In the genomic region with DNA sequence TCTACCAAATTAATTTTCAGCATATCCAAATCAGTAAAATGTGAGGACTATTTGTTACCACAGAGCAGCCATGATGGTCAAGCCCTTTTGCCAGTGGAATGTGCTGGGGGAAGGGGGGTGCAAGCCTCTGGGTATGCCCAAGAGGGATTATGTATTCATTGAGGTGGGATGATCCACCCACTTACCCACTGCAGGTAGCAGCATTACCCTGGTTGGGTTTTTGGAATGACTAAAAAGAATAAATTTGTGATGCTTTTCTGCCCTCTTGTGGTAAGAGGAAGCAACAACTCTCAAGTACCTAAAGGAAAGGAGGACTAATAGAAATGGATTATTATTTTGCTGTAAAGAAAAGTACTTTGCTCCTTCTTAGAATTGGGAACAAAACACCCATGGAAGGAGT, we compare ENCODE assay signal across 10 mouse cellular contexts.
DNase-seq lines count a peak whose midpoint lies in the region; ATAC-seq and TF ChIP-seq lines count a peak whose summit lies in the region.
"Had no signal": no experiment of that assay in that cellular context is flagged by ENCODE, and none has a peak within 500 bp of the region (broad histone marks: within the 10 kb centered on the region; RNA-seq: fewer than 3 reads in every experiment).

No protein-coding gene starts in this region.

- H3K9ac ChIP-seq in liver, postnatal 0 days (replicated peaks): no peak overlapping the region
- H3K9ac ChIP-seq in liver, embryonic 12.5 days: no peak overlapping the region

- no peak overlapping the region for H3K4me3 ChIP-seq in liver, postnatal 0 days (ENCODE audit: low read depth, low read length)
- no peak overlapping the region for H3K4me3 ChIP-seq in liver, embryonic 12.5 days

- H3K9me3 ChIP-seq in liver, postnatal 0 days (ENCODE audit: low read length): no peaks in the 10 kb centered on the region
- no peaks in the 10 kb centered on the region for H3K9me3 ChIP-seq in liver, embryonic 12.5 days (replicated peaks)

- TF ChIP-seq EP300 in liver, postnatal 0 days (IDR thresholded peaks at IDR 0.05; ENCODE audit: low read depth): no peak

- TF ChIP-seq CTCF in liver, postnatal 0 days (IDR thresholded peaks at IDR 0.05; ENCODE audit: low read depth): peak; percentile 60

- no peaks in the 10 kb centered on the region for H3K4me1 ChIP-seq in liver, postnatal 0 days (ENCODE audit: insufficient read depth)
- H3K4me1 ChIP-seq in liver, embryonic 12.5 days: no peaks in the 10 kb centered on the region

- ATAC-seq in liver, postnatal 0 days: no peak
- no peak for ATAC-seq in liver, embryonic 12.5 days
- peak; percentile 67 for ATAC-seq in common myeloid progenitor, adult 5-6 weeks (replicated peaks; ENCODE audit: low read depth, poor library complexity, severe bottlenecking)
- ATAC-seq in megakaryocyte-erythroid progenitor cell, adult 5-6 weeks (replicated peaks; ENCODE audit: low FRiP score, low TSS enrichment, poor library complexity, severe bottlenecking): peak; percentile 68
- ATAC-seq in cerebellum, adult (ENCODE audit: insufficient number of reproducible peaks, low FRiP score, low TSS enrichment): no peak

- H3K27me3 ChIP-seq in liver, postnatal 0 days (ENCODE audit: insufficient read depth, low read length): no peaks in the 10 kb centered on the region
- no peaks in the 10 kb centered on the region for H3K27me3 ChIP-seq in liver, embryonic 12.5 days (replicated peaks)

- no peak overlapping the region for H3K27ac ChIP-seq in liver, postnatal 0 days (ENCODE audit: low read depth)
- H3K27ac ChIP-seq in liver, embryonic 12.5 days: no peak overlapping the region

- no peaks in the 10 kb centered on the region for H3K36me3 ChIP-seq in liver, postnatal 0 days (replicated peaks; ENCODE audit: insufficient read depth, low read length)
- no peaks in the 10 kb centered on the region for H3K36me3 ChIP-seq in liver, embryonic 12.5 days

- H3K4me2 ChIP-seq in liver, postnatal 0 days (ENCODE audit: low read depth, low read length): no peak overlapping the region
- H3K4me2 ChIP-seq in liver, embryonic 12.5 days: no peak overlapping the region

- DNase-seq in cerebellum, postnatal 14 days: peak; percentile 35 to 51
- no peak for DNase-seq in cerebellum, adult 9-11 months
- no peak for DNase-seq in liver, postnatal 0 days
- DNase-seq in frontal cortex, postnatal 14 days (ENCODE audit: low spot score in 2 of 2): no peak
- DNase-seq: gastrocnemius, postnatal 36 days; lung, postnatal 10 days had no signal

Comparison
In these comparisons a context has a peak if more than half of its experiments do, and no peak if none do; other contexts are left out.
1. DNase-seq: peak in cerebellum, postnatal 14 days (2 of 2); none in cerebellum, adult 9-11 months (single experiment), liver, postnatal 0 days (single experiment) and frontal cortex, postnatal 14 days (0 of 2).
2. ATAC-seq: peak in common myeloid progenitor, adult 5-6 weeks (single experiment) and megakaryocyte-erythroid progenitor cell, adult 5-6 weeks (single experiment); none in liver, postnatal 0 days (single experiment), liver, embryonic 12.5 days (single experiment) and cerebellum, adult (single experiment).